Mouse (Mus musculus) c-Kit-positive CD71-positive TER-119-positive erythroid progenitor cells, embryonic 14.5 days (primary cell): Measurements from ENCODE around the gene Uqcrfs1.

ENCODE experiments used
- DNase-seq: peaks from one replicate; pipeline ENCODE4 v3.0.0-alpha.2; 2013; ENCODE audit warnings: low spot score

Gene Uqcrfs1

GRCm38 (mm10) chr13:30544856-30545604 is at the start of gene Uqcrfs1:
Gene Uqcrfs1 (minus strand): TSS chr13:30545362.
- peak; percentile 95 for DNase-seq

DNA sequence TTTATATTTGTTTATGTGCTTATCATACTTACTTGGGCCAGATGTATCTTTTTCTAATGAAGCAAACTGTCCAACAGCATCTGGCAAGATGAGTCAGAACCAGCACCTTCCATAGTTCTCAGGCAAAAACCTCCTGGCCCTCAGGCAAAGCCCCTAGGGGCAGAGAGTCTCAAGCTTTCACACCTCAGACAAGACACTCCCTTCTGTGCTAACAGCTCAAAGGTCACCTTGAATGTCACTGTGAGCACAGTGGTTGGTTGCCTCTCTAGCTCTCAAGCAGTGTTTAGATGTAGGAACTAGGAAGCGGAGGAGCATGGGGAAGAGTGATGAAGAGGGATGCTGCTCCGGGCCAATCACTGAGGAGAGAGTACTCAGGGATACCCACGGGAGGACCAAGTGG is 40.6 kb upstream of the Uqcrfs1 start:
- DNase-seq = no peak

DNA sequence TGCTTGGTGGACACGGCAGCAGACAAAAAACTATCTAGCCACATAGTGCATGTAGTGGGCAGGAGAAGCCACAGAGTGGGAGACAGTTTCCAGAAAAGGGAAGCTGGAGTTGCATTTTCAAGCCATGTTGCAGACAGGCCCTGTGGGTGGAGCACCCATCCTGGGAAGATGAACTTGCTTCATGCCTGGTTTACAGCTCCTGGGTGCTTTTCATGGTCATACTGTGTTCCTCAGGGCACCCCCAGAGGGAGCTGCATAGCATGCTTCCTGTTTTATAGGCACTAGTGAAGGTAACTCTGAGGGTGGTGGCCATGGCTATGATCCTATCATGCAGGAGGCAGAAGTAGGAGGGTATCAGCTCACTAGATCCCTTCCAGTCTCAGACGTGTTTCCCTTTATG is 37.4 kb upstream of the Uqcrfs1 start:
- no peak for DNase-seq

- no peak for DNase-seq
Observed at GRCm38 (mm10) chr13:30578806-30579205, 33.6 kb upstream of the Uqcrfs1 start.

GRCm38 (mm10) chr13:30576819-30577218 is 31.7 kb upstream of the Uqcrfs1 start:
- DNase-seq = no peak

DNA sequence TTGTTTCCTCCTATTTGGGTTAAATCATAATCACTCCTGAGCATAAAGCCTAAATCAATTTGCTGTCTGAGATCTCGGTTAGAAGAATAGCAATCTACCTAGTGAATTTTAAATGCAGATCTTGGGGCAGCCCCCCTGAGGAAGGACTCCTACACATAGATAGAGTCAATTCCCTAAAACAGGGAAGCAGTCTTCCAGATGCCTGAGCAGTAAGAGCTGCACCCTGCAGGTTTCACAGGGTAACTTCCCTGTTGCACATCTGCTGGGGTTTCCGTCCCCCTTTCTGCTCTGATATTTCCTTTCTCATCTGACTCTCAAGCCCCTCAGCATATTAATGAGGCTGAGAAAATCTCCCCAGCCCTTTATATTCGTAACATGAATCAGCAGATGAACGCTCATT is 27.8 kb upstream of the Uqcrfs1 start:
- no peak for DNase-seq

- no peak for DNase-seq
Observed at GRCm38 (mm10) chr13:30570182-30570581, 25.0 kb upstream of the Uqcrfs1 start.

- no peak for DNase-seq
Observed at GRCm38 (mm10) chr13:30567571-30567970, 22.4 kb upstream of the Uqcrfs1 start.

DNA sequence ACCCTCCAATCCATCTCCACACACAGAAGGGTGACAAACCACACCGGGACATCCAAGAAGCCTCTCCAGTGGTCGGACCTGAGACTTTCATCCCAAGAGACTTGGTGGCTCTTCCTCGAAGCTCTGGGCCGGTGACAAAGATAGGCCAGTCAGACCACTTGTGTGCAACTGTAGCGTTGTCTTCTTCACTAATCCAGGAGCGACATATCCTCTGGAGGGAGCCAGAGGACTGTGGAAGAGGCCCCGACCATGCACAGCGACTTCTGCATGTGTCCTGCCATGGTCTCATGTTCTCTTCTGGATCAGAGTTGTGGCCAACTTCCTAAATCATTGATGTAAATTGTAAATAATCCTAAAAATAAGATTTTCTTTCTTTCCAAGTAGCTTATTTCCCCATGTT is 21.6 kb upstream of the Uqcrfs1 start:
- no peak for DNase-seq

DNA sequence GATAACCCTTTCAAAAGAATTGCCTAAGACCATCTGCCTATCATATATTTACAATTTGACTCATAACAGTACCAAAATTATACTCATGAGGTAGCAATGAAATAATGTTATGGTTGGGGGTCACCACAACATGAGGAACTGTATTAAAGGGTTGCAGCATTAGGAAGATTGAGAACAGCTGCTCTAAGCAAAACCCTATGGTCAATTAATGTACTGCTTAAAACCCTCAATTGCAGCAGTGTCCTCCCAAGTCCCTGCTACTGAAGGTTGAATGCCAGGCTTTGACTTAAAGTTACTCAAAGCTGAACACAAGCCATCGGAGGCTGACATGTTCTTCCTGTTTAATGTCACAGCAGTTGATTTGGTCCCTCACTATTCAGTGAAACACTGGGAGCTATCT is 15.4 kb upstream of the Uqcrfs1 start:
- DNase-seq = no peak

DNA sequence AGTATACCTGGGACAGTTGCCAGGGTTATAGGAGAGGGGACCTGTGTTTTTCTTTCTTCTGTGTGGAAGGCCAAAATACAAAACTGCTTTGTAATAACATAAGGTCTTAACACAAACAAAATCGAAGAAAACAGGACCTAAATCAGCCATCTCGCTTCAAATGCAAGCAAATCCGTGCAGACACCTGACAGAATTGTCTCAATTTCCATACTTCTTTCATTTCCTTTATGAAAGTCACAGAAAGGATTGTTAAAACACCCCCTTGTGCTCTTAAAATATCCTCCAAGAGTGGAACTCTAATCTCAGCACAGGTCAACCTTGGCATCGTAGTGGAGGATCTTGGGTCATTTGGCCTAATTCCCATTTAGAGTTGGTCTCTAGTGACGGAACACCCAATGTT is 14.9 kb upstream of the Uqcrfs1 start:
- no peak for DNase-seq

- no peak for DNase-seq
Observed at GRCm38 (mm10) chr13:30557751-30558150, 12.6 kb upstream of the Uqcrfs1 start.

DNA sequence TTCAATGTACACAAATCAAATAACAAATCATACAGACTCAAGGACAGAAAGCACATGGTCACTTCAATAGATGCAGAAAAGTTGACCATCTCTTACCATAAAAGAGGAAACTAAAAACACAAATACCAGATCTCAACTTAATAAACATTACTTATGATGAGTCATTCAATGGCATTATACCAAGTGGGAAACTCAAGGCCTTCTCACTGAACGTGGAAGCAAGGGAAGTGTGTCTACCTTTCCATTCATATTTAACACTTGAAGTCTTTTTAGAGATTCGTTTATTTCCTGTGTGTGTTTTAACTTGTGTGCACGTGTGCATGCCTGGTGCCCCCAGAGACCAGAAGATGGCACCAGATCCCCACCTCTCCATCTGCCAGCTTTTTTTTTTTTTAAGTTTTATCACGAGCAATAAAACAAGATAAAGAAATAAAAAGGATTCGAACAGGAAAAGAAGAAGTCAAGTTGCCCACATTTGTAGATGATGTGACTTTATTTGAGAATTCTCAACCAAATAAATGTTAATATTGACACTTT is 8.0 kb upstream of the Uqcrfs1 start:
- no peak for DNase-seq

DNA sequence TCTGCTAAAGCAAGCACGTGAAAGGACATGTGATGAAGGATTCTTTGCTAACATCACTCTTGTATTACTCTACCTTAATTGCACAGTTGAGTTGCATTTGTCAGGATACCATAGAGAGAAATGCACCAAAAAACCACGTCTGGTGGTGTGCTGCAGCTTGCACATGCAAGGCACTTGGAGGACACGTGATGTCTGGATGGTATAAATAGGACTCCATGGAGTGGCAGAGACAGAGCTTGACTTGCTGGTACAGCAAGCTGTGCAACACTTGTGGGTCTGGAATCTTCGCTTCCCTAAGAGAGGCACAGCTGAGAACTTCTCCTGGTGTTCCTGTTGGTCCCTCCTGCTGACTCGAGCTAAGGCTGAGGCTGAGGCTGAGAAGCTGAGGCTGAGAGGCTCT is 4.2 kb upstream of the Uqcrfs1 start:
- no peak for DNase-seq

GRCm38 (mm10) chr13:30548835-30549234 is 3.7 kb upstream of the Uqcrfs1 start:
- peak; percentile 84 for DNase-seq

- peak; percentile 36 for DNase-seq
Observed at GRCm38 (mm10) chr13:30530761-30531160, 14.4 kb downstream of the Uqcrfs1 start.

GRCm38 (mm10) chr13:30524961-30525360 is 20.2 kb downstream of the Uqcrfs1 start:
- DNase-seq = no peak

GRCm38 (mm10) chr13:30523971-30524370 is 21.2 kb downstream of the Uqcrfs1 start:
- DNase-seq = no peak

DNA sequence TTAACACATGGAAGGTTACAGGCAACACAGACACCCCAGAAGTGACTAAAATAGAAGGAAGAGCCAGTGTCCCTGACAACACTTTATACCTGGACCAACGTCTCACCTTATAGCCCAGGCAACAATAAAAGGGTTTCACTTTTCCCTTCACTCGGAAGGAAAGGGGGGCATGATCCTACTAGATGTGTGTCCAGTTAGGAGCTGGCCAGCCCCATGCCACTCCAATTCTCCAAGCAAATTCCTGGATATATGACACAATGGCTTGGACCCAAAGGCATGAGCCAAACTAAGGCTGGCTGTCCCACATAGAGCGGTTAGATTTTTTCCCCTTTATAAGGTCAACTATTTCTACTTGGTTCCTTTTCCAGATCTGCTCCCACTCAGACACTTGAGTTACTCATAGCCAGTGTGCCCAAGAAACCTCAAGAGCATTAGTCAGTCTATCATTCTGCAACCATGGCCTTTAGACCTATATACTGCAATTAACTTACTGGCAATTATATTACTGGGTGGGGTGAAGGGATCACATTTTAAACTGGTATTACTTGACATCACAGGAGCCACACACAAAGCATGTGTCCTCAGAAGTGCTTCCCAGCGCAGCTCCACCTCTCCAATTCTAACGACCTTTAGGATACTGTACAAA is 21.8 kb downstream of the Uqcrfs1 start:
- DNase-seq = no peak

DNA sequence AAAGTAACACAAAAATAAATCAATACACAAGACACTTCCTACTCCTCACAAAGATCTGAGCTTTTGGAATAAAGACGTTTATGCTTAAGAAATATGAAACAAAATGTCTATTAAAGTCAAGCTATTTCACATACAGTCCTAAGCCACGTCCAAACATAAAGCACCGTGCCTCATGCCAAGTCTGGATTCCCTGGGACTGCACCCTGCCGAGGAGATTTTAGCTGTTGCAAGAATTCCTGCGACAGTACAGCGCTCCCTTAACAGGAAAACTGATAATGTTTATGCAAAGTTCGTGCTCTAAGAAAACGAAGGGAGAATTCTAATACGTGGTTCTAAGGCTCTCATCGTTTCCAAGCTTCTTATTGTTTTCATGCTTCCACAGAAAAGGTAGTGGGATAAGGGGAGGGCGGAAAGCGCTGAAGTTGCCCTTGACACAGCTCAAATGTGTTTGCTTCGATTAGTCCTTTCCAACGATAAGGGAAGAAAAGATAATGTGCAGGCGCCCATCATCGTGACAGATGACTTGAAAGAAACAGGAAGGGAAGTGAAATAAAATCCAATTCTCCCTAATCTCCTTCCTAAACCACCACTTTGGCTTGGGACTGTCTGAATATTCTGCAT is 23.8 kb downstream of the Uqcrfs1 start:
- DNase-seq = no peak

- DNase-seq = no peak
Observed at GRCm38 (mm10) chr13:30518191-30518590, 27.0 kb downstream of the Uqcrfs1 start.

GRCm38 (mm10) chr13:30507651-30508050 is 37.5 kb downstream of the Uqcrfs1 start:
- DNase-seq = no peak

DNA sequence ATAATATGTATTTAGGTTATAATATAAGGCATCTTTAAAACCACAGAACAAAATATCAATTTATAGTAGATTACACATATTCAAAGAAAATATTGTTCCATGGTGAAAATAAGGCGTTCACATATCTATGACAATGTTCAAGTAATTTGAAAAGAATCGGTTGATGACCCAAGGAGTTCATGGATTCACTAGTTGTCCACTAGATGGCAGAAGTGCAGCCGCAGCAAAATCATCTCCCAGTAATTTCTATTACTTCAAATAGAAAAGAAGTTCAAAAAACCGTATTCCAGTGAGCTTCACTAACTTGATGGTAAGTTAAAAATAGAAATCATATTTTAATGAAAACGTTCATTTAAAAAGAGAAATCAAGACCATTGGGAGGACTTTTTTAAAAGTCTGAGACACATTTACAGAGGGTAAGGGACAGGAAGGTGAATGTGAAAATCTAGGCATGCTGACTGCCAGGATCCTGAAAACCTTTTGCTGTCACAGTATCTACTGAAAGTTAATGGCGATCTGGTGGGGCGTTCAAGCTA is 43.2 kb downstream of the Uqcrfs1 start:
- peak; percentile 11 for DNase-seq
